Mouse (Mus musculus) liver, adult (tissue): ENCODE measurements around the gene Cdc42ep5.

Source experiments
- GATA4 ChIP-seq: IDR thresholded peaks from 2 replicates; pipeline ENCODE4 v1.6.1; 2014; ENCODE audit warnings: mild to moderate bottlenecking, low read length; ENCODE audit not compliant: insufficient replicate concordance

Gene Cdc42ep5

DNA sequence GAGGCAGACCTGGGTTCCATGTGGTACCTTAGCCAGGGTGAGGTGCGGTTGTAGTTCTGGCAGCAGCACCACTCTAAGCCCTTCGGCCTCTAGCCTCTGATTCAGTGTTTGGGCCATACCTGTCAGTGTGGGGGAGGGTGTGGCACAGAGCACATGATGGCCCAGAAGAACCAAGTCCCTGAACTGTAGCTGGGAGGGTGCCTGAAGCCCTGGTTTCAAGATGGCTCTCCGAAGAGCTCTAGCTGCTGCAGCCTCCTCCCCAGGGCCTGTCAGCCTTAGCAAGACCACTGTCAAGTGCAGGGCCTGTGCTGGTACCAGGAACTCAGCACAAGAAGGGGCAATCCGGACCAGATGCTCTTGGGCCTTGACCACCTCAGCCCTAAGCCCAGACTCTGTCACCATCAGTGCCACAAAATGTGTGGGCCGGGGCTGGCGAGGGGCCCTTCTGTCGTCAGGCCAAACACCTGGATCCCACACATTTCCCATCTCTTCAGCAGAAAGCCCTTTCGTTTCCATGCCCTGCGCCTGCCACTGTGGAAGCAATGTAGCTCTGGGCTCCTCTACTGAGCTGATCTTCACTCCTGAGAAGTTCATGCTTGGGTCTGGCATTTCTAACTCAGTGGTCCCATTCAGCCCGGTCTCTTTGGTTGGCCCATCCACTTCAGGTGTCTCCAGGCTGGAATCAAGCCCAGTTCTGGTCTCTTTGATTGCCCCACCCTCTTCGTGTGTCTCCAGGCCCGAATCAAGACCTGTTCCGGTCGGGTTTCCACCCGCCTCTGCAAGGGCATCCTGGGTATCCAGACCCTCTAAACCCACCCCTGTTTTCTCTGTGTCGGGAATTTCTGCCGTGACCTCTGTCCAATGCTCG lies 16.1 kb downstream of the Cdc42ep5 start:
- no peak for TF ChIP-seq GATA4

DNA sequence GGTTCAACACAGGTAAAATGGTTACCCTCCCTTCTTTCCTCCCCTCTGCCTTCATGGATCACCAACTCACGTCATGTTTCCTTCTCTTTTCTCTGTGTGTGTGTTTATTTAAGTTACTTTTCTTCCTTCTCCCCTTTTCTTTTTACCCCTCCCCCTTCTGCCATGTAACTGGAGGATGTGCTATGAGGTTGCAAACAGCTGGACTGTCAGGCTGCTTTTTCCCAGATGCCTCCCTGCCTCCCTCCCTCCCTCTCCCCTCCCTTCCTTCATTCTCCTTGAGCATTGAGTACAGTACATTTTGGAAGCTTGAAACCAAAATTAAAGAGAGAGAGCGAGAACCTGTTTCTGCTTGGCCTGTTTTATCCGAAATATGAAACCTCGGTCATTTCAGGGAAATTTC lies 16.8 kb downstream of the Cdc42ep5 start:
- no peak for TF ChIP-seq GATA4

DNA sequence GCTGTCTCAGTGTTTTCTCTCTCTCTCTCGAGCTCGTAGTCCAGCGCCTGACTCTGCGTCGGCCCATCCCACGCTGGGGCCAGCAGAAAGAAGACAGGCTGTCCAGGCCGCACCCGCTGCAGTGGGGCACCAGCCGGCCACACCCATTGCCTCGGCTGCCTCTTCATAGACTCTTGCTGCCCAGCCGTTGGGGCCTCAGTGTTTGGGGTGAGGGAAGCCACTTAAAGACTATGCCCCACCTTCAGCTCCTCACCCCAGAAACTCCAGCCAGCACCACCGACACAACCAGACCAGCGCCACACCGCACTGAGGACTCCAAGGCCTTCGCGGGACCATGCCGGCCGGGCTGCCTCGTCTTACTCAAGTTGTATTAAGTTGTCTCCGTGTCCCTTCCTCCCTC lies 17.3 kb downstream of the Cdc42ep5 start:
- TF ChIP-seq GATA4: no peak

DNA sequence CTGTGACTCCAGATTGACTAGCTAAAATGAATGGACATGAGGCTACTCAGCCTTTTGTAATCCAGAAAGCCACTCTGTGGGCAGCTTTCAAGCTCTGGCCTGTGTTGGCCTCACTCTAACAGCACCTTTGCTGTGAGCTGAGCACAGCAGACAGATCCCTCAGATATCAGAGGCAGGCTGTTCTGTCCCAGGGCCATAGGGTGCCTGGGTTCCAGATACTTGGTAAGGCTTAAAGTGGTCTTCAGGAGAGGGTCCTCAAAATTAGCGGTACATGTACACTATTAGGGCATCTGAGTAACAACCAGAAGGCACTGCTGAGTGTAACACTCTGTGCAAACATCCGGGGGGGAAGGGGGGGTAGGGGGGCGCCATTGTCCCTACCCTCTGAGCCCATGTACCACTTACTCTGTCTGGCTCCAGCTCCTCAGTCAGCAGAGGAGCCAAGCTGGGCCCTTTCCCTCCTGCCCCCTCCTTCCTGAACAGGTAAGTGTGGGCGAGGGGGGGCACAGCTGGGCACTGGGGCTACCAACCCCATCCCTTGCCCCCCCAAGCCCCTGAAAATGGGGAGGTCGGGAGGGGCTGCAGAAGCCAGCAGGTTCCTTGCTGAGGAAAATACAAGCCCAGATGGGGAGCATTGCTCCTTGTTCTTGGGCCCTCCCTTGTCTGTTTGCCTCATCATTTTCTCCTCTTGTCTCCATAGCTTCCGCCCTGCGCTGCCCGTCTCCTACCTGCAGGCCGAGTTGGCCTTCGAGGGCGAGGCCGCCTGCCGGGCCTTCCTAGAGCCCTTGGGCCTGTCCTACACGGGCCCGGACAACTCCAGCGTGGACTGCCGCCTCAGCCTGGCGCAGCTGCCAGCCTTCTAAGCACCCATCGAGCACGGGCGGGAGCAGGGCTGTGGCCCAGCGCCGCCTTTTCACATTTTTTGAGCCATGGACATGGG lies 18.1 kb downstream of the Cdc42ep5 start:
- TF ChIP-seq GATA4: no peak

DNA sequence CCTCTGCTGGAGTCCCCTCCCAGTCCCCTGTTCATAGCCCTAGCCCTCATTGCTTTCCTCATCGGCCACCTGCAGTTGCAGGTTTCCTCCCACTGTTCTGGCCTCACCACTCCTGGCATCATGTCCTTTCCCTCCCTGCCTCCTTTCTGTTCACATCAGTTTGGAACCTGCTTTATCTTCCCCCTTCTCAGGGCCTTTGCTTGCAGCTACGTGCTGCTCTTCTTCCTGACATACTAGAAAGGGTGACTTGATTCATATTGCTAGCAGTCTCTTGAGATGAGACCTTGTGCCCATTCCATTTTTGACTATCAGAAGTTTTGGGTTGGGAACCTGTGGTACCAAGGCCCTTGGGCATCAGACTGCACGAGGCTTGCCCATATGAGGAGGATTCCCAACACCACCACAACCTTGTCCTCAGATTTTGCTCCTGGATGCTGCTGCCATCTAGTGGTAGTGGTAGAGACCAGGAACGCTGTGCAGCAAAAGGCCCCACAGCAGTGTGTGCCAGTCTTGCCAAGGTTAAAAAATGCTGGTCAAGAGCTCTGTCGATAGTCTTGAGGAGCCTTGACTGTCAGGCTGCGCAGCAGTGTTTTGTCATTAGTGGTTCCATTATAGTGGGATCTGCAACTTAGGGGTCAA lies 19.0 kb downstream of the Cdc42ep5 start:
- TF ChIP-seq GATA4: no peak

DNA sequence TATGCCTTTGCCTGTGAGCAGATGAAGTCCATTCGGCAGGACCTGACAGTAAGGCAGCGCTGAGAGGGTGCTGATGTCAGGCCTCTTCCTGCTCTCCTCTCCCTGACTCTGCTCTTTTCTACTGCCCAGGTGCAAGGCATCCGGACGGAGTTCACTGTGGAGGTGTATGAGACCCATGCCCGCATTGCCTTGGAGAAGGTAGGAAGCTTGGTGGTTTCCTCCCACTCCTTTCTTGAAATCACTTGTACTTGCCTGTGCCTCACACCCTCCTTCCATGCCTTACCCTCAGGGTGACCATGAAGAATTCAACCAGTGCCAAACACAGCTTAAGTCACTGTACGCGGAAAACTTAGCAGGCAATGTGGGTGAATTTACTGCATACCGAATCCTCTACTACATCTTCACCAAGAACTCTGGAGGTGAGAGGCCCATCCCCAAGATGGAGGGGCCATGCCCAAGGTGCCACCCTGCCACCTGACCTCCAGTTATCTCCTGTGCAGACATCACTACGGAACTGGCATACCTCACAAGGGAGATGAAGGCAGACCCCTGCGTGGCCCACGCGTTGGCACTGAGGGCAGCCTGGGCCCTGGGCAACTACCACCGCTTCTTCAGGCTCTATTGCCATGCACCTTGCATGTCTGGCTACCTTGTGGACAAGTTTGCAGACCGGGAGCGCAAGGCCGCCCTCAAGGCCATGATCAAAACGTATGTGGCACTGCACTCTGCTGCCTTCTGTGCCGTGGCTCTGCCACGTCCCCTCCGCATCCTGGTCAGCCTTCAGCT lies 19.7 kb downstream of the Cdc42ep5 start:
- no peak for TF ChIP-seq GATA4

DNA sequence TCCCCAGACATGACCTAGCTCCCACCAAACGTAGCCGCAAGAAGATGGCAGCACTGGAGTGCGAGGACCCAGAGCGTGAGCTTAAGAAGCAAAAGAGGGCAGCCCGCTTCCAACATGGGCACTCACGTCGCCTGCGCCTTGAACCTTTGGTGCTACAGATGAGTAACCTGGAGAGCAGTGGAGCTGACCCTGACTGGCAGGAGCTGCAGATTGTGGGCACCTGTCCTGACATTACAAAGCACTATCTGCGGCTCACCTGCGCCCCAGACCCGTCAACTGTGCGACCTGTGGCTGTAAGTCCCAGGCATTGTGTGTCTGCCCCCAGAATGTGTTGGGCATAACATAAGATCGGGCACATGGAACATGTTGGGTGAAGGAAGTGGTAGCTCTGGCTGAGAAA lies 20.6 kb downstream of the Cdc42ep5 start:
- no peak for TF ChIP-seq GATA4

DNA sequence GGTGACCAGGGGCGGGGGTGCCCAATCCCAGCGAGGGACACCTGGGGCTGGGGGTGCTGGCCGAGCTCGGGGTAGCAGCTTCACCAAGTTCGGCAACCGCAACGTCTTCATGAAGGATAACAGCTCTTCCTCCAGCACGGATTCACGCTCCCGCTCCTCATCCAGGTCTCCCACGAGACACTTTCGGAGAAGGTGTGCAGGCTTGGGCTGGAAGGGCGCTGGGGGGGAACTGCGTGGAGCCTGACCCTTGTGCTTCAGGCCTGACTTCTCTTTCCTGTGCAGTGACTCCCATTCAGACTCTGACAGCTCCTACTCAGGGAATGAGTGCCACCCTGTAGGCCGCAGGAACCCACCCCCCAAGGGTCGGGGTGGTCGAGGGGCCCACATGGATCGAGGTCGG lies 21.2 kb downstream of the Cdc42ep5 start:
- no peak for TF ChIP-seq GATA4

DNA sequence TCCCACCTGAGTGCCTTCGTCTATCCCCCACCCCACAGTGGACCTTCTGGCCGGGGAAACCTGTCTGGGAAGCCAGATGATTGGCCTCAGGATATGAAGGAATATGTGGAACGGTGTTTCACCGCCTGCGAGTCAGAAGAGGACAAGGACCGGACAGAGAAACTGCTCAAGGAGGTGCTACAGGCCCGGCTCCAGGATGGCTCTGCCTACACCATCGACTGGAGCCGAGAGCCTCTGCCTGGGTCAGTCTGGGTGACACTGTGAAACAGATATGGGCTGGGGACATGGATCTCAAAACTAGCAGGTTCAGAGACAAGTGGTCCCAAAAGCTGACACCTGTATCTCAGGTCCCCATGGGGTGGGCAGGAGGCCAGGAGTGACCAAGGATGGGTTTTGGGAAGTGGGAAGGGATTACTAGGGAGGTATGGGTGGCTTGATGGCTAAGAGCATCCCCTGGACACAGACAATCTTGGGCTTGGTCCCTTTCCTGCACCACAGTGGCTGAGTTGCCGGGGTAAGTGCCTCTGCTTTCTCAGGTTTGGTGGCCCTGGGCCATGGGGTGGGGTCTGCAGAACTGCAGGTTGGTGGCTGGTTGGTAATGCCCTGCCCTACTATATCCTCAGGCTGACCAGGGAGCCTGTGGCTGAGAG lies 21.7 kb downstream of the Cdc42ep5 start:
- TF ChIP-seq GATA4: no peak

DNA sequence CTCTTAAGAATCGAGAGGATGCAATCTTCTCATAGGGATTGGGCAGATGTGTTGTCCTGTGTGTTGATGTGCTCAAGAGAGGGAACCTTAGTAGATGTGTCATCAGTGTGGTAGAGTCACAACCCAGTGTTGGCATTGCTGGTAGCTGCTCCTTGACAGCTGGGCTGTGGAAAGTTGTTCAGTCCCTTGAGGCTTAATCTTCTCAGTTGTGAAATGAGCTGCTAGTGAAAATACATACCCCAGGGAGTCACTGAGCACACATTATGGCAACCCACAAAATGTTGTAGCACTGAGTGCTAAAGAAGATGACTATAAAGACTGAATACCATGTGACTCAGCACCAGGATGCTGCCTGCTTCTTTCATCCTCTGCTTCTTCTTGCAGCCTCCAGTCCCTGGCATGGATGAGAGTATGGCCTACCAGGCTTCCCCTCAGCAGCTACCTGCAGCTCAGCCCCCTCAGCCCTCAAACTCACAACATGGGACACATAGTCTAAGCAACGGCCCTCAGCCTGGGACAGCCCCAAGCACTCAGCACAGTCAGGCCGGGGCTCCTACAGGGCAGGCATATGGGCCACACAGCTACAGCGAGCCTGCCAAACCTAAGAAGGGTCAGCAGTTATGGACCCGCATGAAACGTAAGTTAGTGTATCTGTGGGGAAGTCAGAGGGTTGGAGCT lies 22.9 kb downstream of the Cdc42ep5 start:
- no peak for TF ChIP-seq GATA4

DNA sequence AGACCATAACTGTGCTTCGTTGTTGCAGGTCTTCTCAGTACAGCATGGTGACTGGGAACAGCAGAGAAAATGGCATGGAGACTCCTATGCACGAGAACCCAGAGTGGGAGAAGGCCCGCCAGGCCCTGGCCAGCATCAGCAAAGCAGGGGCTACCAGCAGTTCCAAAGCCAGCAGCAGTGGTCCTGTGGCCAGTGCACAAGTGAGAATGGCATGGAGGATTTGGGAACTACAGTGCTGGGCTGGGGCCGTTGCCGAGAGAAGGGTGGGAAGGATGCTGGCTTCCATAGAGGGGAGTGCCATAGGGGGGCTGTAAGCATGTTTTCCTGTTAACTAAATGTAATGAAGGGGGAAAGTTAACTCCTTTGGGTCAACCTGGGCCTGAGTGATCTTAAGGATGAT lies 25.3 kb downstream of the Cdc42ep5 start:
- TF ChIP-seq GATA4: no peak

DNA sequence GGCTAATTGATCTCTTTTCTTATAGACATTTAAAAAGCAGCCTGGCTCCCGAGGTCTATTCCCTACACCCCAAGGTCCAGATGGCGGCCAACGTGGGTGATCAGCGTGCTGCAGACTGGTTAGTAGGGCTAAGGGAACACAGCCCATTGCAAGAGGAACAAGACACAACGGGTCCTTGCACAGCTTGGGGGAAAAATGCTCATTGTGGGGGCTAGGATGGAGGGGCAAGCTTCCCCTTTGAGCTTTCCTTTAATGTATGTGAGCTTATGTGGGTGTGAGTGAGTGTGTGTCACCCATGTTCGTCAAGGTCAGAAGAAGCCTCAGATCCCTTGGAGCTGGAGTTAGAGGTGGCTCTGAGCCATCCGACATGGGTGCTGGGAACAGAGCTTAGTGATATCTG lies 26.0 kb downstream of the Cdc42ep5 start:
- TF ChIP-seq GATA4: no peak

DNA sequence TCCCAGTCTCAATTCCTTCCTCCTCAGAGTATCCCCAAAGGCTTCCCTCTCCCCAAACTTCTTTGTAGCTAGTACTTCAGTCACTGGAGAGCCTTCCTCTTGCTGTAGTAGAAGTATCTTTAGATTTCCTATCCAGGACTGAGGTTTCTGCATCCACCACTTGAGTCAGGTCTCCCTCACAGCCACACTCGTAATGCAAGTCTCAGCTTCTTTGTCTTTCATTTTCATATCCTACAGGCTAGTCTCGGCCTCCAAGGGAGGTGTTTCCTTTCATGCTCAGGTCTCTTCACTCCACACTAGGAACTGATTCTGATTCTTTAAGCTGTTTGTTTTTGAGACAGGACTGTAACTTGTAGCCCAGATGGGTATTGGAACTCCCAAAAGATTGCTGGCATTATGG lies 26.5 kb downstream of the Cdc42ep5 start:
- TF ChIP-seq GATA4: no peak

DNA sequence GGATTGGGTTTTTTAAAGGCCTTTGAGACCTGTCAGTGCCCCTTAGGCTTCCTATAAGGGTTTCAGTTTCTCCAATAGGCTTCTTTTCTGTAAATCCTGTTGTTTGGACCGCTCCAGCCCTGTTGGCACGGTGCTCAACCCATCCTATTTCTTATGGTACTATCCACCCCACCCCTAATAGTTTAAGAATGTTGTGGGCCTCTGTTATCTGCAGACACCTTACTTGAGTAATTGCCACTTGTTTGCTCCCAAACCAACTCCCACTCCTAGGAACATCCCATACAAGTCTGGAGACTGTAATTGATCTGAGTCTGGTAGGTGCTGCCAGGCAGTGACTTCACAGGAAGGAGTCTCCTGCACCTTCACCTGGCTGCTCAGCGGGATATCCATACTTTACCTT lies 26.9 kb downstream of the Cdc42ep5 start:
- no peak for TF ChIP-seq GATA4
